Mouse (Mus musculus) small intestine, adult 2 months (tissue): ENCODE results near the gene Slc45a1.

Experiments used
- CTCF ChIP-seq: fragments of 200-500 bp; IDR thresholded peaks from 2 replicates; pipeline ENCODE4 v1.5.1; 2012; ENCODE audit warnings: low read depth, mild to moderate bottlenecking, control low read depth, inconsistent platforms, low read length, moderate library complexity, mixed read lengths; ENCODE audit not compliant: insufficient replicate concordance, insufficient read length; ENCODE audit errors: extremely low read depth
- POLR2A ChIP-seq: fragments of 200-500 bp; IDR thresholded peaks from 2 replicates; pipeline ENCODE4 v1.6.1; 2012; ENCODE audit warnings: low read depth, mild to moderate bottlenecking, control low read depth, inconsistent platforms, low read length, moderate library complexity

DNA sequence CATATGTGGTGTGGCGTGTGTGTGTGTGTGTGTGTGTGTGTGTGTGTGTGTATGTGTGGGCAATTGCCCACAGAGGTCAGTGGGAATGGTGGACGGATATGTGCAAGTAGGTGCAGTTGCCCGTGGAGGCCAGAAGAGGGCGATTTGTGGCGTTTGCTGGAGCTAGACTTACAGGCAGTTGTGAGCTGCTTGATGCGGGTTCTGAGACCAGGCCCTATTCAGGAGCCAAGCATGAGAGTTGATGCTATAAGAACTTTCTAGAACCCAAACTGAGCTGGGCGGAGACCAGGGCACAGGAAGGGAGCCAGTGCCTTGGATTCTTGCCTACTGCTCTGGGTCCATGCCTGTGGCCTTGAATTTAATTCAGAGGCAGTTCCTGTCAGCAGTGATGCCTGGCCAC, 12.8 kb upstream of the Slc45a1 start:
- TF ChIP-seq CTCF (peak; percentile 49; the same call in 1 of the 2 replicates), POLR2A (no peak)
